Mouse (Mus musculus) kidney, adult 8-10 months (tissue): ENCODE results near the gene Myh8.

Experiments
- DNase-seq, 2 experiments: peaks; one replicate each; pipeline ENCODE4 v3.0.0; 2022

Gene Myh8

DNA sequence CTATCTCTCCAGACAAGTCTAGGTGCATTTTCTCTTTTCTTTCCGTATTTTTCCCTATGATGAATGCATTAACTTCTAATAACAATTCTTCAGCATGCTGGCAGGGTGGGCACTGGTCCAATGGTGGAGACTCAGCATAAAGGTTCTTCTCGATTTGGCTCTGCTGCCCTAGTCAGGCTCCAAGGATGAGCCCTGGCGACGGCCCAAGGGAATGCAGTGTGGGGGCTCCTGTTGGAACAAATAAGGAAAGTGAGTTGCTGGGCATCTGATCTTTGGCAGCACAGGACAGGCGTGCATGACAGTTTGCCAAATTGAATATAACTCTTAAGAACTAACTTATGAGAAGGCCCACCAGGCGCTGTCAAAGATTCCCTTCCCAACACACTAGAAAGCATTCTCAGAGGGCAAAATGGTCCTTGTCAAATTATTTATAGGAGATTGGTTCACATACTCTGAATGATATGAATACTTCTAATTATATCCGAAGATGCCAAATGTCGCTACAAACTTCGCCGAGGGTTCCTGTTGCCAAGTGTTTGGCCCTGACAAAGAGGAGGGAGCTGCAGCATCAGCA is at the start of gene Myh8:
Gene Myh8 (plus strand): TSS at position 524 of the 574 bp plus-strand sequence.
- no peak for DNase-seq

DNA sequence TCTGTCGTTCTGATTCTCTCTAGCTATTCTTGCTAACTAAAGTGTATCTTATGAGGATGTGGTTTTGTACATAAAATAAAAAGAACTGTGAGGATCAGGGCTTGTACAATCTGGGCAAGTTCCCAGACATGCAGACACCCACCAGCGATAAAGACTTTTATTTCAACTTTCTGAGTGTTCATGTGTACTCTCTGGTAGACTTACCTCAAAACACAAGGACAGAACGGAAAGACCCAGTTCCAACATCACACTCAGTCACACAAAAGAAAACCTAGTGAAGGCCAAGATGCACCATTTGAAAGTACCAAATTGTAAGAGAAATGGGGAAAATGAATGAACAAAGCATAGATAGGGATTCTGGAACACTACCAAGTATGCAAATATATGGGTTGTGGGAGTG is 48.2 kb upstream of the Myh8 start:
- DNase-seq, result no peak

DNA sequence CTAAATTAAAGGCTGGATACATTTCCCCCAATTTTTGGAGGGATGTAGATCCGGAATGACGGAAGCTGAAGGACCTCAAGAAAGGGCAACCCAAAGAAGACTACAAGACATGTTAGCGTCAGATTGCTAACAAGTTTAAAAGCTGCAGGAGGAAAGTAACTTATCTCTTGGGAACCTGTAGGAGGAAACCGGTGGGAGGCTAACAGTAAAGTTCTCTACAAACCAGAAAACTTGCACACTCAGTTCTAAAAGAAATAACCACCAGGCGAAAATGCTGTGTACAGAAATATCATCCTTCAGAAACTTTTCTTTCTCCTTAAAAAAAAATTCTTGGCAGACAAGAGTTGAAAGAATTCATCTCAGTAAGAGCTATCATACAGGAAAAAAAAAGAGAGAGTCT is 47.8 kb upstream of the Myh8 start:
- no peak for DNase-seq

DNA sequence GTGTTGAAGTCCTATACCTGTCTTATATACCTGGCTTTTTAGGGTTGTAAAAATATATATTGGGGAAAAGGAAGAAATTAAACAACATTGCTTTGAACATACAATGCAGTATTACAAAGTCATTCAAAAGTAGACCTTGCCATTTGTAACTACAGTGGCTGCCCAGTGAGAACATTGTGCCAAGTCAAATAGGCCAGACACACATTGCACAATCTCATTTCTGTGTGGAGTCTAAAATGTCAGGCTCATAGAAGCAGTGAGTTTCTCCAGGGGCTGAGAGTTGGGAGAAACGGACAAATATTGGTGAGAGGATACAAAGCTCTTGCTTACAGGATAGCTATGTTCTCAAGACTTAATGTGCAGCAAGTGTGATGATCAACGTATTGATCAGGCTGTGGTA is 47.0 kb upstream of the Myh8 start:
- no peak for DNase-seq

DNA sequence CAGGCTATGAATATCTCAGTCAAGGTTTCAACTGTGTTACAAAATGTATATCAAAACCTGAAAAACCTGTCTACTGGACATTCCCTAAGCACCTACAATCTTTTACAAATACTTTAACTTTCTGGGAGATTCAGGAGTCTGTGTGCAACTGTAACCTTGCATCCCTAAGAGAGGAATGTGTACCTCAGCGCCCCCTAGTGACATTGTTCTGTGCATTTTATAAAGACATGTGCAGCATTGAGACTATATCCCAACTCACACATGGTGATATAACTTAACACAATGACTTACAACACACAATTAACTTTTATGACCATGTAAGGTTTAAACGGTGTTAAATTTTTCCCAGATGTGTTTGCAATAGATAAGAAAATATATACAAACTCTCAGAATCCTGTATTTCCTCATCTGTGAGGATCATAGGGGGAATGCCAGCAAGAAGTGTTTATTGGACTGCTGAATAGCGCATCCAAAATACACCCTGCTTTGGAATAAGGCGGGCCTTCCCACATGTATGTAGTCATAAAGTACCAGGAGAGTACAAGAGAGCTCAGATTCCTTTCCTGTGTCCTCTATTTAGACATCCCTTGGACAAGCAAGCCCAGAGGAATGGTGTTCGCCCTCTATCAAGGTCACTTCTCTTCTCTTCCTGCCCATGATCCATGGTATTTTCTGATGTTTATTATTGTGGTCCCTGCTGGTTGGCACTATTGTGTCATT is 41.1 kb upstream of the Myh8 start:
- DNase-seq, result peak; percentile 2 to 20

DNA sequence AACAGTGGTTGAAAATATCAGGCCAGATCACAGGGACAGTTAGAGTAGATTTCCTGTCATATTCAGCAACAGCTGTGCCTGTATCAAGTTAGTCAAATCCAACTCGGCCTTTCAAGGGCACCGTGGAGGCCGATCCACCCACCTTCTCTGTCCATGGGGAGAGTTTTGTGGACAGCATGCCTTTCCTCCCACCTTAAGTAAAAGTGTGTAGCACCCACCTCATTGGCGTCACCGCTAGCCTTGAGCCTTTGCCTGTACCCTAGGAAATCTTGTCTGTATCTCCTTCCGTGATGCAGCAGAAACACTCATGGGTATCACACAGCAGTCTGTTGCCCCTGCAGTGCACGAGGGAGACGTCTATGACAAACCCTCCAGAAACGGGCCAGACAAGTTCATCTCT is 40.1 kb upstream of the Myh8 start:
- DNase-seq, result no peak

DNA sequence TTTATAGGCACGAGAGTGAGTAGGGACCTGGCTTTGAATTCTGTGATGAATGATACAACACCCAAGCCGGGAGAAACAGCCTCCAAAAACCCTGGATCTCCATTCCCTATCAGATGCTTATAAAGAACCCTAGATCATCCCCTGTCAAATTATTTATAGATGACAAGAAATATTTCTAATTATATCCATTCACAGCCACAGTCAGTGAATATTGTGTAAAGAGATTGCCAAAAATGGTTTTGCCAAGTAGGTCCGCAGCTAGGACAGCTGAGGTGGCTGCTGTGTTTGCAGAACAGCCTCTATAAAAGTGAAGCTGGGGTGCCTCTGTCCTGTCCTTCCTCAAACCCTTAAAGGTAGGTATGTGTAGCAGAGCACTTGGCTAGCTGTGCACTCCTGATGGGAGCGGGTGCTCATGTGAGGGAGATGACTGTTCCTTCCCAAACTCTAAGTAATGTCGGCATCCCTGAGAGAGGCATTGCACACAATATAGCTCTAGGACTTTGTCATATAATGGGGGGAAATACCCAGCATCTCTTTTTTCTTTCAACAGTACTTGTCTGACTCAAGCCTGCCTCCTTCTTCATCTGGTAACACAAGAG is 39.3 kb upstream of the Myh8 start, which contains the start of gene Myh4:
Gene Myh4 (plus strand): TSS at position 549 of the 599 bp plus-strand sequence.
- no peak for DNase-seq

DNA sequence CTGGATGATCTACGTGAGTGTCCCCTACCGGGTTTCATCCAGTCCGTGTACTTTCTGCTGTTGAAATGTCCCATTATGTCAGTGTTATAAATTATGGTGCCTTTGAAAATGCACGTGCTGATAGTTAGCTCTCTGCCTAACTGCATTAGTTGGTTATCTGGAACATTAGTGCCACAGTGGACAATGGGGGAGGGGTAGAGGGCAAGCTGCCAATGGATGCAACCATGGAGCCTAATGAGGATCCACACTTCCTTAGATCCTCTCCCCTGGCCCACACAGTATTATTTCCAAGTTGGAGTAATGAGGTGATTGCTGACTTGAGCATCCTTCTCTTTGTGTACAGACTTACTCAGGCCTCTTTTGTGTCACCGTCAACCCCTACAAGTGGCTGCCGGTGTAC is 35.9 kb upstream of the Myh8 start:
- DNase-seq, result no peak

DNA sequence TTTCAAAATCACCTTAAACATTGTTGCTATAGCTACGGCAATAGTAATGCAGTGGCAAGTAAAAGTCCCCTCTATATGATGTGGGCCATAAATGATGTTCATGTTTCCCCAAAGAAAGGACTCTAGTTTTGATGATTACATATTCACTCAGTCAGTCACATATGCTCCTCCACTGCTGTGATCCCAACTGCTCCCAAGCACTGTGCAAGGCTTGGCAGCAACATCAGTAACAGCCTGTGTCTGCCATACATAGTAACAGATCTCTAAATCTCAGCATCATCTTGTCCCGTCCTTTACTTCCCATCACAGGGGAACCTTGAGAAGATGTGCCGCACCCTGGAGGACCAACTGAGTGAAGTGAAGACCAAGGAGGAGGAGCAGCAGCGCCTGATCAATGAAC is 23.2 kb upstream of the Myh8 start:
- no peak for DNase-seq

DNA sequence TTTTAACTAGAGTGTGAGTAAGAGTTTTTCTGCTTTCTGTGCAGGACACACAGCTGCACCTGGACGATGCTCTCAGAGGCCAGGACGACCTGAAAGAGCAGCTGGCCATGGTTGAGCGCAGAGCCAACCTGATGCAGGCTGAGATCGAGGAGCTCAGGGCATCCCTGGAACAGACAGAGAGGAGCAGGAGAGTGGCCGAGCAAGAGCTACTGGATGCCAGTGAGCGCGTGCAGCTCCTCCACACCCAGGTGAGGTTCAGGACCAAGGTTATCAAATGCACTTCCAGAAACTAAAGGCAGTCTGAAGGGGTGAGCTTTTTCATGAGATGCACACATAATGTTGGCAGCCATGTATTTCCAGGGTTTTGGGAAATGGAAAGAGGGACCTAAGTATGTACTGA is 19.9 kb upstream of the Myh8 start:
- no peak for DNase-seq

DNA sequence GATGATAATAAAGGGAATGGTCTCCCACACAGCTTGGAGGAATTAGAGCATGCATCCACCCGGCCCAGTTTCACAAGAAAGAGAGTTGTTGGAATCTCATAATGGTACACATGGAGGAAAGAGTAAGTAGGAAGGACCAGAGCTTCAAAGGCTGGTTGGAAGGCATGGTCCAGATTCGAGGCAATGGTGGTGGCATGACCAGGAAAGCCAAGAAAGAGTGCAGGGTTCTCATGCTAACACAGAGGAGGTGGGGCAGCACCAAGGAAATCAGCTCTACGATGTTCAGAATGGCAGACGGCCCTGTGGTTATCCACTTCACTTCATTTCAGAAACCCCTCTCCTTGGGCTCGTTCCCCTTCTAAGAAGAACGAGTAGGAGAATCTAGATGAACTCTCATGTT is 16.0 kb upstream of the Myh8 start:
- no peak for DNase-seq

DNA sequence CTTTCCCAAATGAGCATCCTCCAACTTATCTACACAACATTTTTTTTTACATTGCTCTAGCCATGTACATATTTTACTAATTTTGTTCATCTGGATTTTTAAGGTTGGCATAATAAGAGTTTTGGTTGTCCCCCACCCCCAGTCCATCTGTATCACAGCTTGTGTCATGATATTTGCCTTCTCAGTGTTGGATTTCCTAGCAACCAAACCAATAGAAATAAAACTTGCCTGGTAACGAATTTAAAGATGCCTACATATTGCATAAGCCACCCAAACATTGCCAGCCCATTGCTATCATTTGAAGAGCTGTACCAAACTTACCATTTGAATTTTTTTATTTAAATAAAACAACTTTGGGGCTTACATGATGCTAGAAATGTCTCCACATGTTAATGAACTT is 16.5 kb downstream of the Myh8 start:
- DNase-seq, result no peak

DNA sequence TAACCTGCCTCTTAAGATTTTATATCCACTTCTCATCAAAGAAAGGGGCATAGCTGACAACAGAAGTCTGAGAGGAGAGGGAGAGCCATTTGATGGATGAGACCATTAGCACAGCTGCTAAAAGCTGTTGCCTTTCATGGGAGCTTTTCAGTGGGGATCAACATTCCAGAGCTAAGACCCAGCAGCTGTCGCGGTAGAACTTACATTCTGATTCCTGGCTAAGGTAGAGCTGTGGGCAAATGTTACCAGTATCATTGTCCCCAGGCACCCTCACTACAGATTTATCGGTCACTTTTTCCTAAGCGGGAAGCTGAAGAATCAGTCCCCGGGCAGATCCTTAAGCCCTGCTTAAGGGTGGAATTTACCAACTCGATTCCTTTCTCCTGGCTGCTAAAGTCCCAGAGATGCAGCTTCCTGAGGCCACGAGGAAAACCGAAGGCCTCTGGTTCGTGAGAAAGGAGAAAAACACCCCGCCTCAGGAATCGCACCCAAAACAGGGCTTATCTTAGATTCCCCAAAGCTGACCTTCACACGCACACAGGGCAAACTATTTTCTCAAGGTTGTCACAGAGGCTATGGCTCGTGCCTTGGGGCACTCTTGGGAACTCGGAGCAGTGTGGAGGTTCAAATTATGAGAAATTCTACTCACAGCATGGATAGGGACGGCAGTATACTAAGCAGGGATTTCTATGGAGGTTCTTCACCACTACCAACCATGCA is 37.0 kb downstream of the Myh8 start:
- DNase-seq, result no peak

DNA sequence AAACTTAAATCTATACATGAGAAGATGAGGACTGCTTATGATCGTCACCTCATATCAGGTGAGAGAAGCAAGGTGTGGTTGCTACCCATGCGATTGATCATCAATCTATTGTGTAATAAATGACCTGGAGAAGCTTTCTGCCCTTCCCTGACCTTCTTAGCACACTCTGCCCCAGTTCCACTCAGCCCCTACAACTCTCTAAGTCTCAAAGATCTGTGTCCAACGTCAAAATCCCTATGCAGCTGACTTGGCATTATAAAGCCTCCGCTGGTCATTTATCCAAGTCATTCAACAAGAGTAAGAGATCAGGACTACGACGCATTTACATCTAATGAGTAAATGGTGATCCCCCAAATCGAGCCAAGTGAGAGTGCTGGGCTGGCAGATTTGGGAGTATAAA is 44.4 kb downstream of the Myh8 start, which contains the start of gene Myh13:
Gene Myh13 (plus strand): TSS at position 301 of the 400 bp plus-strand sequence.
- no peak for DNase-seq

DNA sequence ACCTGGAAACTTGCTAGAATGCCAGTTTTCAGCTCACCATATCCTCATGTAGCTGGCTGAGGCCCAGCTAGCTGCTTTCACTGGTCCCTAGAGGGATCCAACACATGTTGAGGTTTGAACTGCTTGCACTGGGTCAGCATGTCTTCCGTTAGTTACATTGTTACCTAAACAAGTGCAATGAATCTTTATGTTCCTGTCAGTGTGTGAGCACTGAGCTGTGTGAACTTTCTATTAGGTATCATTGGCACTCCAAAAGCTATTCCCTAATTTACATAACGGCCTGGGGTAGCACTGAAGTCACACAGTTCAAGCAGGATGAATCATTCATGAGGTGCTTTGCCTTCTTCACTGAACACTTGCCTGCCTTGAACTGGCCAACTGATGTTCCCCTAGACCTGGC is 49.6 kb downstream of the Myh8 start:
- no peak for DNase-seq

DNA sequence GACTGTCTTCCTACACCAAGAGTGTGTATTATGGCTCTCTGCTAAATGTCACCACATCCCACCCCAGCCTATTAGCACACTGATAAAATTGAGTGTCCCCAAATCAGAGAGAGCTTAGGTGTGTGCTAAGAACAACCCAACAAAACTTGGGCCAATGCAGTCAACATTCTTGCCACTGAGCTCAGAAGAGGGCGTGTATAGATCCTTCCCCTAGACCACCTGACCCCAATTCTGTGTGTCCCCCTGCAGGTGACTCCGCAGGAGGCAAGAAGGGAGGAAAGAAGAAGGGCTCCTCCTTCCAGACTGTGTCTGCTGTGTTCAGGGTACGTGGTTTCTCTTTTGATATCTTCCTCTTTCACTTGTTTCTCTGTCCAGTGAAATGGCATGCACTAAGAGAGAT is 67.6 kb downstream of the Myh8 start:
- DNase-seq, result no peak

DNA sequence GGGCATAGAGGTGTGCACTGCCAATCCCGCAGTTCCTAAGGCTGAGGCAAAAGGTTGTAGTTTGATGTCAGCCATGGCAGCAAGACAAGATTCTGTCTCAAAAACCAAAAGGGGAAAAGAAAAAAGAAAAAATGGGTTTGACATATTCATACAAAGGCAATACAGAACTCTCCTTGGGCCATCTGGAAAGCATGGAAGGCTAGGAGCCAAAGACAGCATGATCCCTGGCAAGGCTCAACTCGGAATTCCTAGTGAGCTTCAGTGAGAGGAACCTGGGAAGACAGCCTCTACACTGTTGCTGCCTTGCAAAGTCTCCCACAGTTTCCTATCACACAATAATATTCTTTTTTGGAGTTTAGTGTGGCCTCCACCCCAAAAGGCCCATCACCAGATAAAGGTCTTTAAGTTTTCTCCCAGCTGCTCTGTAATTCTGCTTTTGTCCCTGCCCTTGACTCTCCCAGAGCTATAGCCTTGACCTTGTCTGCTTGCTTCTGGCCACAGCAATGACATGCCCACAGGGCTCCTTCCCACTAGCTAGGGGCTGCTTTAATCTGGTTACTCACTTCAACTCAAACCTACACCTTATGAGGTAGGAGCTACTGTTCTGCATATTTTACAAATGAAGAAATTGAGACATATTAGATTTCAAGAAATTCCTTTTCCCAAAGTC is 68.4 kb downstream of the Myh8 start:
- DNase-seq, result no peak

DNA sequence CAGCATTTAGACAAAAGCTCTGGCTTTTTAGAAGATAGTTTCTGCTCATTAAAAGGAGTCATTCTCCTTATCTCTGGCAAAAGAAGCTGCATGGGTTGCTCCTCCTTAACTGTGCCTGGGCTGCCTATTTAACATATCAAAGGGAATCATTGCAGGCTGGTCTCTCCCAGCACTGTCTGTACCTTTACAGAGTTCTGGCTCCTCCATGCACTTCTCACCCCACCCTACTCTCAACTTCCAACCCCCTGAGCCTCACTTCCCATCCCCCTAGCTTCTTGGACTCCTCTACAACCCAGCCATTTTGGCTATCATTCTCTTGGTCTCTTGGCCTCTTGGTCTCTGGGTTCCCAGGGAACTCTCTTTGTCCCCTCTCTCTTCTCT is 68.9 kb downstream of the Myh8 start:
- no peak for DNase-seq

DNA sequence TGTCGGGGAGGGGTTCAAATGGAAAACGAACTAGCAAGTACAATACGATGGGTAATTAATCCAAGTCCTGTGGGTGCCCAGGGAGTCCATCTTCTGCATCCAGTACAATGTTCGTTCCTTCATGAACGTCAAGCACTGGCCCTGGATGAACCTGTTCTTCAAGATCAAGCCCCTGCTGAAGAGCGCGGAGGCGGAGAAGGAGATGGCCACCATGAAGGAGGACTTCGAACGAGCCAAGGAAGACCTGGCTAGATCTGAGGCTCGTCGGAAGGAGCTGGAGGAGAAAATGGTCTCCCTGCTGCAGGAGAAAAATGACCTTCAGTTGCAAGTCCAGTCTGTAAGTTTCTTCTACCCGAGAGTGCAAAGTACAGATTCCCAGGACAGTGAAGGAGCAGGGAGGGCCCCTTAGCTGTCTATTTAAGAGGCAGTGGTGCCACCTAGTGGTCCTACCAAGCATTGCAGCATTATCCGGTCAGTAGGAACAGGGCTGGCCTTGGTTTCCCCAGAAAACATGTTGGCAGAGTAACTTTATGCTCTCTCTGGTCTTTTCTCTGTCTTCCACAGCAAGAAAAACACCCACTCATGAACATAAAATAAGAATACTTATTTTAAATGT is 73.3 kb downstream of the Myh8 start:
- DNase-seq, result peak; percentile 68 to 86

DNA sequence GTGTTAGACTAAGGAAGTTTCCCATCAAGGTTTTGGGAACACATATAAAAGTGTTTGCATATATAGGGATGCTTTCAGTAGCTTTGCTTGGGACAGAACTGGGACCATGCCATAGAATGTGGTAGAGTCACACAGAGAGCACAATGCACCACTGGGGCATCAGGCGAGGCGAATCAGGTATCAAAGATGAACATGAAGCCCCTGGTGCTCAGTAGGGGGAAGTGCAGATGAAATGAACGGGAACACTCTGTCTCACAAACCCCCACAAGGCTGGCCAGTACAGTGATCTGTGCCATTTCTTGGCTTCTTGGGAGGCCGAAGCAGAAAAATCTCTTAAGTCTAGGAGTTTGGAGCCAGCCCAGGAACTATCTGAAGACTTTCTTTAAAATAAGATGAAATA is 76.1 kb downstream of the Myh8 start:
- no peak for DNase-seq

DNA sequence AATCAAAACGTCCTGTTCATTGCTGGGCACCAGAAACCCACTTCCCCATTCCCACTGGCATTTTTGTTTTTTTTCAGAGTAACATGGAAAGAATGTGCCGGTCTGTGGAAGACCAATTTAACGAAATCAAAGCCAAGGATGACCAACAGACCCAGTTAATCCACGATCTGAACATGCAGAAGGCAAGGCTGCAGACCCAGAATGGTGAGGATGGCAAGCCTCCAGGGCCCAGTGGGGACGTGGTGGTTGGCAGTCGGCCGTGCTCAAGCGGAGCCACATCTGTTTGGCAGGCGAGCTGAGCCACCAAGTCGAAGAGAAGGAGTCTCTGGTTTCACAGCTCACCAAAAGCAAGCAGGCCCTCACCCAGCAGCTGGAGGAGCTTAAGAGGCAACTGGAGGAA is 81.1 kb downstream of the Myh8 start:
- no peak for DNase-seq
